Mouse (Mus musculus): ENCODE measurements around the gene Slx4ip. TPM values are rescaled to one million over a fixed set of nuclear protein-coding genes. Genes with fewer than 3 reads are reported as not detected.

Gene Slx4ip
- 10 to 100 TPM; 10.7 to 14.3 TPM for total RNA-seq (2023)

DNA sequence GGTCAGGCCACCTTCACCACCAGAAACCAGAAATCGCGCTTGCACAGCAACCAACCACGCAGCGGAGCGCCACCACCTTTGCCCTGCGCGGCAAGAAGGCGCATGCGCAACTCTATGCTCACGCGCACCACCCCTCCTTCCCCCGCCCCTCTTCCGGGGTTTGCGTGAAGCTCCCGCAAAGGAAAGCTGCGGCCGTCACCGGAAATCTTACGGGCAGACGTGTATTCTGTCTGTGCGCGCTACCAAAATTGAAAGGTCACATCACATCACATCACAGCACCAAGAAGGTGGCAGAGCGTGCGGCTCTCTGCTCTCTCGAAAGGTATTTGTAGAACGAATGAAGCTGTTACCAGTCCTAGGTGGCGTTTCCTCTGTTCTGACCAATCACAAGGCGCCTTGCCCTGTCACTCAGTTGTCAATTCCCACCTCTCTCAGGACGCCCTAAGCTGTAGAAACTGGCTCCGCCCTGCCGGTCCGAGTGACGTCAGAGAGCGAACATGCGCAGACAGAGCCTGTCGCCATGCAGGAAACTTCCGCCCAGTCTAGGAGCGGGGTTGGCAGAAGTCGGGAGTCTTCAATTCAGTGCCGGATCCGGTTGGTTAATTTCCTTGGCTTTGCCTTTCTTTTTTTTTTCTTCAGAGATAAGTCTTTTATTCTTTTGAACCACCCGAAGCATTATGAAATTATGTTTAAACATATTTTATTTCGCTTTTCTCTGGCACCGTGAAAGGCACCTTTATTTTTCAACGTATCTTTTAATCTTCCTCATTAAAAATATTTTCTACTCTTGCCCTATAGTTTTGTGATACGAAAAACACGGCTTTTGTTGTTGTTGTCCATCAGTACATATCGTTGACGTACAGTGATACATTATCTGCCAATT lies at the start of gene Slx4ip, which contains the start of the genes AL731706.1 and Mkks:
Gene Slx4ip, plus strand, starts transcription at position 151 of the 883 bp plus-strand sequence.
Gene AL731706.1, minus strand, starts transcription at position 322 of the 883 bp plus-strand sequence.
Gene Mkks, minus strand, starts transcription at position 322 of the 883 bp plus-strand sequence.

DNA sequence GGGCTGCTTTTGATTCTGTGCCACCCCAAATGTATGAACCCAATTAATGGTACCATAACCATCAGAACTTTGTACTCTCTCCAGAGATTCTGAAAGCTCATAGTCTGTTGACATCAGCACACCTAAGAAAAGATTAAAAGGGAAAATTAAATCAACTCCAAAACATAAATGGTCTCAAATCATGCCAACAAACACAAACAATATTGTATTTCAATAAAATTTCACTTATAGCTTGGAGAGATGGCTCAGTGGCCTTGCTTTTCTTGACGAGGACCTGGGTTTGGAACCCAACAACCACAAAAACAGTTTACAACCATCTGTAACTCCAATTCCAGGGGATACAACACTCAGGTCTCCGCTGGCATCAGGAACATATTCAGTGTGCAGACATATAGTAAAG lies 5.4 kb upstream of the Slx4ip start, which contains the start of gene AL731706.2:
Gene AL731706.2, minus strand, starts transcription at position 101 of the 400 bp plus-strand sequence.

GRCm38 (mm10) chr2:137116025-137116674 lies 225.1 kb downstream of the Slx4ip start, which contains the start of gene Jag1:
Jag1 (minus strand) TSS chr2:137116644.

Other genes with a start within 250 kb of the Slx4ip start
- not detected for gene Snap25, start 177.8 kb upstream of the Slx4ip start, total RNA-seq (2023)
- gene AL731706.2, start 5.5 kb upstream of the Slx4ip start, total RNA-seq (2023): 10 to 100 TPM; 11.0 to 20.4 TPM
- gene AL731706.1, start 171 bp downstream of the Slx4ip start, total RNA-seq (2023): 1 to 10 TPM; 4.3 to 5.8 TPM
- 10 to 100 TPM; 10.2 to 10.4 TPM for gene Mkks, start 171 bp downstream of the Slx4ip start, total RNA-seq (2023)
- not detected for gene Jag1, start 225.4 kb downstream of the Slx4ip start, total RNA-seq (2023)

Data from B cell, adult 67 days (primary cell).